ENCODE assay signal across 8 mouse cellular contexts in genomic region chr5:142384911-142385660, GRCm38 (mm10). TPM values are rescaled to one million over a fixed set of nuclear protein-coding genes. Genes with fewer than 3 reads are reported as not detected.
DNase-seq lines count a peak whose midpoint lies in the region; ATAC-seq lines count a peak whose summit lies in the region.

No protein-coding gene starts in this region.

- H3K27ac ChIP-seq in limb, embryonic 10.5 days, result peak overlapping the region; percentile 94
- no peak overlapping the region; the same call in 1 of the 2 replicates for H3K27ac ChIP-seq in neural tube, embryonic 12.5 days

- peak; percentile 60 for DNase-seq in adrenal gland, adult 2 months
- no peak for DNase-seq in adrenal gland, postnatal 4 days (ENCODE audit: low spot score in 2 of 2)
- DNase-seq in gastrocnemius, postnatal 25 days, result peak; percentile 66
- peak; percentile 73 for DNase-seq in limb, embryonic 10.5 days (ENCODE audit: low spot score)
- no peak for DNase-seq in urinary bladder, postnatal 10 days (ENCODE audit: low spot score)
- no peak for DNase-seq in ovary, postnatal 14 days (ENCODE audit: low spot score)

- 0 out of 2 replicates have a peak overlapping the region, but pooled peaks have one; percentile 0 for H3K9ac ChIP-seq in neural tube, embryonic 12.5 days

- no peaks in the 10 kb centered on the region for H3K36me3 ChIP-seq in limb, embryonic 10.5 days
- no peaks in the 10 kb centered on the region for H3K36me3 ChIP-seq in neural tube, embryonic 12.5 days

- peaks cover 52% of the 10 kb centered on the region for H3K4me1 ChIP-seq in limb, embryonic 10.5 days
- H3K4me1 ChIP-seq in neural tube, embryonic 12.5 days, result peaks cover 28% of the 10 kb centered on the region

- 37% methylated on average over 23 of the region's 23 CpGs for WGBS in limb, embryonic 10.5 days
- WGBS in neural tube, embryonic 12.5 days, result 34% methylated on average over 23 of the region's 23 CpGs

- H3K4me3 ChIP-seq in limb, embryonic 10.5 days, result peak overlapping the region; percentile 25; the same call in 1 of the 2 replicates
- H3K4me3 ChIP-seq in neural tube, embryonic 12.5 days, result no peak overlapping the region

- no peaks in the 10 kb centered on the region for H3K9me3 ChIP-seq in limb, embryonic 10.5 days (replicated peaks)
- no peaks in the 10 kb centered on the region for H3K9me3 ChIP-seq in neural tube, embryonic 12.5 days

- H3K4me2 ChIP-seq in neural tube, embryonic 12.5 days (replicated peaks), result peak overlapping the region; percentile 37

- peak; percentile 75 for ATAC-seq in common myeloid progenitor, adult 5-6 weeks (replicated peaks; ENCODE audit: low read depth, poor library complexity, severe bottlenecking)
- no peak for ATAC-seq in neural tube, embryonic 12.5 days (ENCODE audit: low FRiP score, low read depth)

- no peaks in the 10 kb centered on the region for H3K27me3 ChIP-seq in limb, embryonic 10.5 days (ENCODE audit: low read depth, poor library complexity, severe bottlenecking)
- H3K27me3 ChIP-seq in neural tube, embryonic 12.5 days (replicated peaks), result no peaks in the 10 kb centered on the region

RNA-seq across cellular contexts. Expression of gene Foxk1, which starts 16.2 kb away (rescaled TPM):
- 10 to 100 TPM; 19.7 to 24.6 TPM for total RNA-seq in adrenal gland, adult 2 months (2021)
- 17.2 and 18.2 TPM in 2 replicates for polyA plus RNA-seq in adrenal gland, adult 2 months (2012; rRNA removed)
- 10 to 100 TPM; 28.7 to 28.9 TPM for total RNA-seq in adrenal gland, postnatal 4 days (2021)
- total RNA-seq in common myeloid progenitor, adult 5-6 weeks (2017), result 8.2 and 11.7 TPM in 2 replicates
- 10 to 100 TPM; 10.5 to 12.1 TPM for total RNA-seq in gastrocnemius, postnatal 25 days (2021)
- polyA plus RNA-seq in limb, embryonic 10.5 days (2016; fragmentation: Nextera tagmentation; extraction: Ambion mirVana), result 3.5 and 4.5 TPM in 2 replicates
- polyA plus RNA-seq in neural tube, embryonic 12.5 days (2016; fragmentation: Nextera tagmentation; extraction: Ambion mirVana), result 6.2 and 7.2 TPM in 2 replicates

Comparison
In these comparisons a context has a peak if more than half of its experiments do, and no peak if none do; other contexts are left out.
1. DNase-seq: peak in adrenal gland, adult 2 months (single experiment), gastrocnemius, postnatal 25 days (single experiment) and limb, embryonic 10.5 days (single experiment); none in adrenal gland, postnatal 4 days (0 of 2), urinary bladder, postnatal 10 days (single experiment) and ovary, postnatal 14 days (single experiment).